Mouse (Mus musculus): ENCODE measurements around the gene Mthfd2.
A peak's percentile ranks its signal among the peaks of the same experiment; 100 is the strongest.

- TF ChIP-seq CTCF (IDR thresholded peaks at IDR 0.05; ENCODE audit: low read depth, low read length), result peak; percentile 20
- peak; percentile 36 for TF ChIP-seq POLR2A (IDR thresholded peaks at IDR 0.05; ENCODE audit: insufficient read depth, low read length)
- no peak for TF ChIP-seq EP300 (IDR thresholded peaks at IDR 0.05; ENCODE audit: insufficient read depth, low read depth, low read length)
These were observed 8.5 kb downstream of the Mthfd2 start for GRCm38 (mm10) chr6:83317108-83317741.

Data from ES-Bruce4 (cell line).